Mouse (Mus musculus) hindbrain, embryonic 10.5 days (tissue): ENCODE data around the gene Ptpra. TPM values are rescaled to one million over a fixed set of nuclear protein-coding genes. Genes with fewer than 3 reads are reported as not detected.

Source experiments
- DNase-seq: peaks from one replicate; pipeline ENCODE4 v3.0.0-alpha.2; 2017; ENCODE audit warnings: low spot score
- H3K27ac ChIP-seq: fragments of 300-500 bp; sonication (generic); 2 replicates; pipeline ENCODE4 v1.5.1; 2016; ENCODE audit warnings: mild to moderate bottlenecking, moderate library complexity
- H3K27me3 ChIP-seq: fragments of 300-500 bp; sonication (generic); 2 replicates; pipeline ENCODE4 v1.6.1; 2016; ENCODE audit warnings: mild to moderate bottlenecking; ENCODE audit not compliant: poor library complexity, insufficient read depth, severe bottlenecking
- H3K36me3 ChIP-seq: fragments of 300-500 bp; sonication (generic); 2 replicates; pipeline ENCODE4 v1.6.1; 2016; ENCODE audit warnings: mild to moderate bottlenecking, moderate library complexity
- H3K4me1 ChIP-seq: fragments of 300-500 bp; sonication (generic); replicated peaks from 2 replicates; pipeline ENCODE4 v1.6.1; 2016; ENCODE audit warnings: mild to moderate bottlenecking
- H3K4me3 ChIP-seq: fragments of 300-500 bp; sonication (generic); 2 replicates; pipeline ENCODE4 v1.5.1; 2016; ENCODE audit warnings: mild to moderate bottlenecking, moderate library complexity
- H3K9me3 ChIP-seq: fragments of 300-500 bp; sonication (generic); 2 replicates; pipeline ENCODE4 v1.6.1; 2016; ENCODE audit warnings: mild to moderate bottlenecking, moderate library complexity
- WGBS: fragments of 180-500 bp; shearing (Covaris S2); methylation state at CpG from one replicate; pipeline ENCODE4 v1.1.7; 2016; 5-methylcytosine and 5-hydroxymethylcytosine counted together
- polyA plus RNA-seq: library from polyadenylated mRNA; unstranded; fragments of >200 nt; fragmentation: Nextera tagmentation; extraction: Ambion mirVana; gene quantifications from 2 replicates; pipeline ENCODE4 v1.2.1, GENCODE M21; 2016

The Ptpra gene
- polyA plus RNA-seq, 1 experiment from 2014 or later, result 86.7 TPM

GRCm38 (mm10) chr2:130597601-130598010 lies 147.5 kb downstream of the Ptpra start:
- H3K4me1 ChIP-seq, result no peaks in the 10 kb centered on the region
- H3K27ac ChIP-seq, result no peak overlapping the region
- 29% methylated on average over 1 of the region's 1 CpGs for WGBS
- H3K27me3 ChIP-seq, result no peaks in the 10 kb centered on the region
- H3K4me3 ChIP-seq, result no peak overlapping the region
- H3K9me3 ChIP-seq, result no peaks in the 10 kb centered on the region
- no peak for DNase-seq
- peaks cover 94% of the 10 kb centered on the region for H3K36me3 ChIP-seq

GRCm38 (mm10) chr2:130598399-130598798 lies 148.3 kb downstream of the Ptpra start:
- H3K27ac ChIP-seq, result no peak overlapping the region
- no peak overlapping the region for H3K4me3 ChIP-seq
- H3K27me3 ChIP-seq, result no peaks in the 10 kb centered on the region
- peaks cover 95% of the 10 kb centered on the region for H3K36me3 ChIP-seq
- no peak for DNase-seq
- WGBS, result 72% methylated on average over 3 of the region's 3 CpGs
- H3K9me3 ChIP-seq, result no peaks in the 10 kb centered on the region
- H3K4me1 ChIP-seq, result no peaks in the 10 kb centered on the region

GRCm38 (mm10) chr2:130602195-130602594 lies 152.1 kb downstream of the Ptpra start:
- no peaks in the 10 kb centered on the region for H3K27me3 ChIP-seq
- DNase-seq, result no peak
- H3K27ac ChIP-seq, result no peak overlapping the region
- no peaks in the 10 kb centered on the region for H3K9me3 ChIP-seq
- no peaks in the 10 kb centered on the region for H3K4me1 ChIP-seq
- WGBS, result 79% methylated on average over 4 of the region's 4 CpGs
- H3K4me3 ChIP-seq, result no peak overlapping the region
- peaks cover 81% of the 10 kb centered on the region for H3K36me3 ChIP-seq

Other genes starting within 250 kb of the Ptpra start
- 297 and 412 TPM in 2 replicates for gene Nop56, start 175.8 kb upstream of the Ptpra start, polyA plus RNA-seq
- gene Idh3b, start 165.7 kb upstream of the Ptpra start, polyA plus RNA-seq, result 126 and 130 TPM in 2 replicates
- 0.95 and 0.98 TPM in 2 replicates for gene Ebf4, start 155.1 kb upstream of the Ptpra start, polyA plus RNA-seq
- 49.3 and 56.7 TPM in 2 replicates for gene Cpxm1, start 52.7 kb upstream of the Ptpra start, polyA plus RNA-seq
- not detected in 2 replicates for gene Gm28372, start 45.0 kb upstream of the Ptpra start, polyA plus RNA-seq
- gene 1700020A23Rik, start 45.0 kb upstream of the Ptpra start, polyA plus RNA-seq, result 0.25 TPM in 1 of 2 replicates, not detected in the other
- gene Tmem239, start 43.8 kb upstream of the Ptpra start, polyA plus RNA-seq, result not detected in 2 replicates
- 120 TPM in 2 replicates for gene Vps16, start 25.9 kb upstream of the Ptpra start, polyA plus RNA-seq
- gene Pced1a, start 25.6 kb upstream of the Ptpra start, polyA plus RNA-seq, result 11.3 and 13.1 TPM in 2 replicates
- 91.1 and 100 TPM in 2 replicates for gene Mrps26, start 113.5 kb downstream of the Ptpra start, polyA plus RNA-seq
- gene Oxt, start 125.9 kb downstream of the Ptpra start, polyA plus RNA-seq, result not detected in 2 replicates
- gene Avp, start 132.3 kb downstream of the Ptpra start, polyA plus RNA-seq, result not detected in 2 replicates
- gene Fastkd5, start 179.7 kb downstream of the Ptpra start, polyA plus RNA-seq, result 17.7 and 19.5 TPM in 2 replicates
- 19.4 and 19.8 TPM in 2 replicates for gene Ubox5, start 179.8 kb downstream of the Ptpra start, polyA plus RNA-seq
- gene Lzts3, start 192.5 kb downstream of the Ptpra start, polyA plus RNA-seq, result 3.2 and 4.3 TPM in 2 replicates
- 47.1 and 50.7 TPM in 2 replicates for gene Ddrgk1, start 214.4 kb downstream of the Ptpra start, polyA plus RNA-seq
- gene Itpa, start 217.3 kb downstream of the Ptpra start, polyA plus RNA-seq, result 148 and 151 TPM in 2 replicates
- 0.20 and 0.70 TPM in 2 replicates for gene Slc4a11, start 247.2 kb downstream of the Ptpra start, polyA plus RNA-seq